Mouse (Mus musculus): ENCODE measurements at regions not wholly inside any gene's neighbourhood (a gene's known extent, or its start where the extent isn't known, plus 50 kb on each side); places are given as distances from the start of the nearest gene placed in this dataset.

DNA sequence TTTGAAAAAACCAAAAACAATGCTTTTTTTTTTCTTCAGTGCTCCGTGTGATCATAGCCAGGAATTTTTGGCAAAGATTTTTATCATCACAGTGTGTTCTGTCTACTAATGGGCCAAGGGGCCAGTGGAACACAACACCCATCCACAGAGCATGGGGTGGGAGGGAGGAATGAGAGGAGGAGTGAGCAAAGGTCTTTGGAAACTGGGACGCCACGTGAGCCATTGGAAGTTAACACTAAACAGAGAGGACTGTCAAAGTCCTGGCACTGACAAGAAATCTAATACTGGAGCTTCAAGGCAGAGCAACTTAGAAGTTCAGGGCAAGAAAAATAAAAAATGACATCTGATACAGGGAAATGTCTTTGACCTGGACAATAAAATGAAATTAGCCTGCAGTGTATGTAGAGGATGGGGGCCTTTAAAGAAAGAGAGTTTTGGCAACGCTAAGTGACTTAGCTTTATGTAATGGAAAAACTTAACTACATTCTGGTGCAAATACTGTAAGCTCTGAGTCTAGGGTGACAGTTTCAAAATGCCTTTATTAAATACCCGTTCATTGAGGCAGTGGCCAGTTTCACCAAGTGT, 133.5 kb upstream of the Gm12728 start:
- Histone ChIP-seq H3K4me2 (ENCODE audit: low read length) (no peak overlapping the region), H3K27ac (ENCODE audit: low read depth) (no peak overlapping the region), H3K9me3 (ENCODE audit: control insufficient read depth, low read length) (no peaks in the 10 kb centered on the region), H3K9ac (ENCODE audit: low read length) (no peak overlapping the region), H3K4me3 (ENCODE audit: low read depth, low read length) (no peak overlapping the region), H3K4me1 (replicated peaks; ENCODE audit: control insufficient read depth, insufficient read depth, low read length) (no peaks in the 10 kb centered on the region), H3K27me3 (replicated peaks; ENCODE audit: control insufficient read depth, insufficient read depth, low read length) (no peaks in the 10 kb centered on the region), H3K36me3 (ENCODE audit: control insufficient read depth, insufficient read depth, low read length) (no peaks in the 10 kb centered on the region)
- 51% methylated on average over 5 of the region's 5 CpGs for WGBS
- DNase-seq (ENCODE audit: low spot score) (no peak), ATAC-seq (replicated peaks; ENCODE audit: low FRiP score, low TSS enrichment, low read depth) (no peak)

DNA sequence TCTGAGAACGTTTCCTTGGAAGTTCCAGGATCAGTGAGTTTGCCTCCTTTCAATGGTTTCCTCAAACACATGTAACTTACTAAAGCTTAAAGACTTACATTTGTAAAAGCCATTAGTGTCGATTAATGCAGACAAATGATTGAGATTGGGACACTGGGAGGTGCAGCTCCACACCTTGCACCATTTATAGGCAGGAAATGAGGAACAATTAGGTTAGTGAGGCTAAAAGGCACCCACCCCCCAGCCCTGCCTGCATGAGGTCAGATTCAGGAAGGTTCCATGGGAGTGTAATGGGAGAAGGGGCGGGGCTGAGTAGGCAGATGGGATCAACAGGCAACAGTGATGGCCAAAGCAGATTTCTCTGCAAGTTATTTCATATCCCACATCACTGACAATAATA, 131.1 kb upstream of the Gm12728 start:
- no peak overlapping the region for H3K27ac ChIP-seq (ENCODE audit: low read depth)
- no peak overlapping the region for H3K4me3 ChIP-seq (ENCODE audit: low read depth, low read length)
- DNase-seq (ENCODE audit: low spot score) (no peak), ATAC-seq (replicated peaks; ENCODE audit: low FRiP score, low TSS enrichment, low read depth) (no peak)
- no peak overlapping the region for H3K9ac ChIP-seq (ENCODE audit: low read length)
- H3K9me3 ChIP-seq (ENCODE audit: control insufficient read depth, low read length), result no peaks in the 10 kb centered on the region
- no peak overlapping the region for H3K4me2 ChIP-seq (ENCODE audit: low read length)
- peaks cover 5% of the 10 kb centered on the region; the same call in 1 of the 2 replicates for H3K4me1 ChIP-seq (replicated peaks; ENCODE audit: control insufficient read depth, insufficient read depth, low read length)
- no peaks in the 10 kb centered on the region for H3K27me3 ChIP-seq (replicated peaks; ENCODE audit: control insufficient read depth, insufficient read depth, low read length)
- WGBS, result 62% methylated on average over 3 of the region's 3 CpGs
- H3K36me3 ChIP-seq (ENCODE audit: control insufficient read depth, insufficient read depth, low read length), result no peaks in the 10 kb centered on the region

DNA sequence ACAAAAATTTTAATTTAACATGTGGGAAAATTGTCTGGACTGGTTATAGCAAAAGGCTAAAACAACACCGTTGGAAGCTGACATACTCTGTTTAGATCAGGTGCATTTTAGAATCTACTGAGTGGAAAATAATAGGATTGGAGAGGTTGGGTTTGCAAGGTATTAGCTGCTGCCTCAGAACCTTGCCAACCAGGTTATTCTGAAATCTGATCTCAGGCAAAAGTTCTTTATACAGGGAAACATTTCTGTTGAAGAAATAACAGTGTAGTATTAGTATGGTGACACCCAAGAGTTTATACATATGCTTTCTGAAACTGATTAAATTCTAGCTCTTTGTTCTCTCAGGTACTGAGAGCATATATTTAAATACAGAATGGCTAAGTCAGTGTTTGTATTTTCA, 113.0 kb upstream of the Gm12728 start:
- no peak overlapping the region for H3K27ac ChIP-seq (ENCODE audit: low read depth)
- no peaks in the 10 kb centered on the region for H3K9me3 ChIP-seq (ENCODE audit: control insufficient read depth, low read length)
- no peaks in the 10 kb centered on the region for H3K4me1 ChIP-seq (replicated peaks; ENCODE audit: control insufficient read depth, insufficient read depth, low read length)
- H3K4me2 ChIP-seq (ENCODE audit: low read length), result no peak overlapping the region
- H3K4me3 ChIP-seq (ENCODE audit: low read depth, low read length), result no peak overlapping the region
- no peak overlapping the region for H3K9ac ChIP-seq (ENCODE audit: low read length)
- ATAC-seq (replicated peaks; ENCODE audit: low FRiP score, low TSS enrichment, low read depth), result no peak
- WGBS, result 83% methylated on average over 1 of the region's 1 CpGs
- H3K27me3 ChIP-seq (replicated peaks; ENCODE audit: control insufficient read depth, insufficient read depth, low read length), result no peaks in the 10 kb centered on the region
- no peaks in the 10 kb centered on the region for H3K36me3 ChIP-seq (ENCODE audit: control insufficient read depth, insufficient read depth, low read length)
- DNase-seq (ENCODE audit: low spot score), result no peak

DNA sequence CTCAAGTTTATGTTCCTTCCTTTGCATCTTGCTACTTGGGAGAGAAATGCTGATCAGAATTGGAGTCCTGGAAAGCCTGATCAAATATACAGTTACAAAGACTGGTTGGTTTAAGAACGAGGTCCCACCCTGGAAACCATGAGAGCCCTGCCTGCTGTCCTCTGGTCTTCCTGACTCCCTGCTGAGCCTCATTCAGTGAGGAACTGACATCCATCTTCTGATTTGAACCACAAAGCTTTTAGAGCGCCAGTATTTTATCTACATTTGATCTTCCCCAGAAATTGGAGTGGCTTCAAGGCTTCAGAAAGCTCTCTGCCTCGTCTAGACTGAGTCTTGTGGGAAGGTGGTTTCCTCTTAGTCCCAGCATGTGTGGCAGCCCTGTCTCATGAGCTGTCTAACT, 99.0 kb upstream of the Gm12728 start:
- Histone ChIP-seq H3K27ac (ENCODE audit: low read depth) (no peak overlapping the region), H3K4me1 (replicated peaks; ENCODE audit: control insufficient read depth, insufficient read depth, low read length) (no peaks in the 10 kb centered on the region), H3K4me2 (ENCODE audit: low read length) (no peak overlapping the region), H3K27me3 (replicated peaks; ENCODE audit: control insufficient read depth, insufficient read depth, low read length) (no peaks in the 10 kb centered on the region), H3K36me3 (ENCODE audit: control insufficient read depth, insufficient read depth, low read length) (no peaks in the 10 kb centered on the region), H3K9ac (ENCODE audit: low read length) (no peak overlapping the region), H3K4me3 (ENCODE audit: low read depth, low read length) (no peak overlapping the region), H3K9me3 (ENCODE audit: control insufficient read depth, low read length) (no peaks in the 10 kb centered on the region)
- WGBS, result 48% methylated on average over 3 of the region's 3 CpGs
- no peak for DNase-seq (ENCODE audit: low spot score)
- ATAC-seq (replicated peaks; ENCODE audit: low FRiP score, low TSS enrichment, low read depth), result no peak

DNA sequence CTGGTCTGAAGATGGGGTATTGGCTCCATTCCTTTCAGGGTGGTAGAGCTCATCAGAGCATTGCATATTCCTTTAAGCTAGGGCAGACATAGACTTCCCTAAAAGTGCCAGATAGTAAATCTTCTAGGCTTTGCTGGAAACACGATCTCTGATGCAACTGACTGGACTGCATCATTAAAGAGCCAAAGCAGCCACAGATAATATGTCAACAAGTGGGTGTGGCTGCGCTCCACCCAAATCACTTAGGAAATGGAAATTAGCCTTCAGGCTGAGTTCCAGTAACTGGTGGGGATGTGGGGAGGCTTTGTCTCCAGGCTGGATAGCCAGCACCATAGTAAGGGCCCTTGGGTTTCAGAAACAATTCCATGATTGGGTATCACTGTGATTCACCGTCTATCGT, 97.3 kb upstream of the Gm12728 start:
- H3K27me3 ChIP-seq (replicated peaks; ENCODE audit: control insufficient read depth, insufficient read depth, low read length), result no peaks in the 10 kb centered on the region
- no peak overlapping the region for H3K4me2 ChIP-seq (ENCODE audit: low read length)
- WGBS, result 79% methylated on average over 4 of the region's 4 CpGs
- no peak overlapping the region for H3K4me3 ChIP-seq (ENCODE audit: low read depth, low read length)
- H3K9ac ChIP-seq (ENCODE audit: low read length), result no peak overlapping the region
- no peaks in the 10 kb centered on the region for H3K9me3 ChIP-seq (ENCODE audit: control insufficient read depth, low read length)
- no peak for DNase-seq (ENCODE audit: low spot score)
- H3K36me3 ChIP-seq (ENCODE audit: control insufficient read depth, insufficient read depth, low read length), result no peaks in the 10 kb centered on the region
- no peaks in the 10 kb centered on the region for H3K4me1 ChIP-seq (replicated peaks; ENCODE audit: control insufficient read depth, insufficient read depth, low read length)
- H3K27ac ChIP-seq (ENCODE audit: low read depth), result no peak overlapping the region
- ATAC-seq (replicated peaks; ENCODE audit: low FRiP score, low TSS enrichment, low read depth), result no peak

DNA sequence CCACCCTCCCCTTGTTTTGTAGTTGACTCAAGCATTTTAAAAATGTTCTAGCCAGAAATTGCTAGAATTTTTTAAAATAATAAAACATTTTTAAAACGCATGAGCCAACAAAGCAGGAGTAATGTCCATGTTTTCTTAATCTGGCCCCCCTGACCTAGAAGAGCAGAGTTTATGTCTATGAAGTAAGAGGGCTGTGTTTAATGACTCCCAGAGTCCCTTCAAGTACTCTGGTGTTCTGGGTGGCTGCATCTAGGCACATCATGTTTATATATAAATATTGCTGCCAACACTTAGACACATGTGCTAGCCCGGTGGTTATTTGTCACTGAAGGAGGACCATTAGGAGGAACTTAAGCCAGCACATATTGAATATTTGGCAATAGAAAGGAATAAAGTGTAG, 93.8 kb upstream of the Gm12728 start:
- ATAC-seq (replicated peaks; ENCODE audit: low FRiP score, low TSS enrichment, low read depth) (no peak), DNase-seq (ENCODE audit: low spot score) (no peak)
- Histone ChIP-seq H3K4me1 (replicated peaks; ENCODE audit: control insufficient read depth, insufficient read depth, low read length) (no peaks in the 10 kb centered on the region), H3K36me3 (ENCODE audit: control insufficient read depth, insufficient read depth, low read length) (no peaks in the 10 kb centered on the region), H3K27ac (ENCODE audit: low read depth) (no peak overlapping the region), H3K9me3 (ENCODE audit: control insufficient read depth, low read length) (no peaks in the 10 kb centered on the region), H3K4me3 (ENCODE audit: low read depth, low read length) (no peak overlapping the region), H3K4me2 (ENCODE audit: low read length) (no peak overlapping the region), H3K9ac (ENCODE audit: low read length) (no peak overlapping the region), H3K27me3 (replicated peaks; ENCODE audit: control insufficient read depth, insufficient read depth, low read length) (no peaks in the 10 kb centered on the region)
- WGBS, result 39% methylated on average over 2 of the region's 2 CpGs

DNA sequence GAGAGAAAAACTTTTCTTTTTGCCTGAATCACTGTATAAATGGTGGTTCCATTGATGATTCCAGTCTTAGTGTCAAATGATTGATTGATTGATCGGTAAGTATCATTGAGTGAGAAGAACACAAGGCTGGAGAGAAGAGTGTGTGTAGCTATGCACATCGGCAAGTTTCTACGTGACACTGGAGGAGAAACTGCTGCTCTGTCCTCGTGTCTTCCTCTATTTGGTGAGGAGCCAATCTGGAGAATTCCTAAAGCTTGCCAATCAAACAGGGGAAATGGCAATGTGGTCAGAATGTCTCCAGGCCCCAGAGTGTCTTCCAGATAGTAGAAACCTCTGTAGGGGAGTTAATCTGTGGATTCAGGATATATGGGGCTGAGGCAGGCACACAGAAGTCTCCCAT, 92.5 kb upstream of the Gm12728 start:
- Histone ChIP-seq H3K27ac (ENCODE audit: low read depth) (no peak overlapping the region), H3K36me3 (ENCODE audit: control insufficient read depth, insufficient read depth, low read length) (no peaks in the 10 kb centered on the region), H3K9ac (ENCODE audit: low read length) (no peak overlapping the region), H3K4me1 (replicated peaks; ENCODE audit: control insufficient read depth, insufficient read depth, low read length) (no peaks in the 10 kb centered on the region), H3K9me3 (ENCODE audit: control insufficient read depth, low read length) (no peaks in the 10 kb centered on the region), H3K4me3 (ENCODE audit: low read depth, low read length) (no peak overlapping the region), H3K27me3 (replicated peaks; ENCODE audit: control insufficient read depth, insufficient read depth, low read length) (no peaks in the 10 kb centered on the region), H3K4me2 (ENCODE audit: low read length) (no peak overlapping the region)
- 87% methylated on average over 4 of the region's 4 CpGs for WGBS
- ATAC-seq (replicated peaks; ENCODE audit: low FRiP score, low TSS enrichment, low read depth) (no peak), DNase-seq (ENCODE audit: low spot score) (no peak)

DNA sequence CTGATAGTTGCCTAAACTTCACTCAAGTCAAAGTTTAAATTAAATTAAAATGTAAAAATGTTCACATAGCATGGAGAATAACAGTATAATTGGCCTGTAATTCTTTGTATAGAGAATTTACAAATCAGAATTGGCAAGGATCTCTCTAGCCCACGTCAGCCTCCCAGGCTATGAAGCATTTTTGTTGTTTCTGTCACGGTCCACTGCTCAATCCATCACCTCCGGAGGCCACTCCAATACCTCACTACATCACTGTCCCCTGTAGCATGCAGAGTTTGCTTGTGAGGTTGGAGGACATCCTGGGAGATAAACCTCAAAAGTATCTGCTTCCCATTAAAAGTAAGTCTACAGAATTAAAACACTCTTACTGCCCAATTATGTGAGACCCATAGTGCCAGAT, 87.6 kb upstream of the Gm12728 start:
- DNase-seq (ENCODE audit: low spot score) (no peak), ATAC-seq (replicated peaks; ENCODE audit: low FRiP score, low TSS enrichment, low read depth) (no peak)
- H3K4me1 ChIP-seq (replicated peaks; ENCODE audit: control insufficient read depth, insufficient read depth, low read length), result no peaks in the 10 kb centered on the region; the same call in 1 of the 2 replicates
- no peak overlapping the region for H3K9ac ChIP-seq (ENCODE audit: low read length)
- no peaks in the 10 kb centered on the region for H3K36me3 ChIP-seq (ENCODE audit: control insufficient read depth, insufficient read depth, low read length)
- no peak overlapping the region for H3K27ac ChIP-seq (ENCODE audit: low read depth)
- H3K9me3 ChIP-seq (ENCODE audit: control insufficient read depth, low read length), result no peaks in the 10 kb centered on the region
- no peaks in the 10 kb centered on the region for H3K27me3 ChIP-seq (replicated peaks; ENCODE audit: control insufficient read depth, insufficient read depth, low read length)
- 79% methylated on average over 3 of the region's 3 CpGs for whole genome bisulfite sequencing
- no peak overlapping the region for H3K4me2 ChIP-seq (ENCODE audit: low read length)
- no peak overlapping the region for H3K4me3 ChIP-seq (ENCODE audit: low read depth, low read length)

DNA sequence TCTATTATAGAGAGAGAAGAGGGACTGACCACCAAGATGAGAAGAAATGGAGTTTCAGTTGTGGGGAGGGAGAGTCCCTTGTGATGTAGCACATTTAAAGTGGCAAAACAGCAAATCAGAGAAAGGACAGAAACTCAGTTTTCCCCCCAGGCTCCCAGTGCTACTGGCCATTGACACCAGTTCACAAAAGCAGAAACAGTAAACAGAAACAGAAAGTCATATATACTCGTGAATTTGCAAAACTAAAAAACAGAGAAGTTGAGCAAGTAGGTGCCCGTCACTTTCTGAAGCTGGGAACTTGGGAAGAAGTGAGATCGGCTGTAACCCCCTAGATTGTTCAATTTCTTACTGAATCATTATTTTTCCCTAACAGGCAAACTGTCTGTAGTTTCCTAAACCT, 86.3 kb upstream of the Gm12728 start:
- DNase-seq (ENCODE audit: low spot score), result no peak
- Histone ChIP-seq H3K9ac (ENCODE audit: low read length) (no peak overlapping the region), H3K27me3 (replicated peaks; ENCODE audit: control insufficient read depth, insufficient read depth, low read length) (no peaks in the 10 kb centered on the region), H3K36me3 (ENCODE audit: control insufficient read depth, insufficient read depth, low read length) (no peaks in the 10 kb centered on the region), H3K4me3 (ENCODE audit: low read depth, low read length) (no peak overlapping the region), H3K4me2 (ENCODE audit: low read length) (no peak overlapping the region), H3K4me1 (replicated peaks; ENCODE audit: control insufficient read depth, insufficient read depth, low read length) (no peaks in the 10 kb centered on the region; the same call in 1 of the 2 replicates), H3K9me3 (ENCODE audit: control insufficient read depth, low read length) (no peaks in the 10 kb centered on the region), H3K27ac (ENCODE audit: low read depth) (no peak overlapping the region)
- no peak for ATAC-seq (replicated peaks; ENCODE audit: low FRiP score, low TSS enrichment, low read depth)
- 75% methylated on average over 3 of the region's 3 CpGs for WGBS

Data from intestine, embryonic 14.5 days (tissue).